Mouse (Mus musculus): ENCODE measurements around the gene Ncs1. TPM values are rescaled to one million over a fixed set of nuclear protein-coding genes. Genes with fewer than 3 reads are reported as not detected.
A peak's percentile ranks its signal among the peaks of the same experiment; 100 is the strongest.

Gene Ncs1
- total RNA-seq, 4 experiments from 2014 or later: 243 to 310 (median 283) TPM

DNA sequence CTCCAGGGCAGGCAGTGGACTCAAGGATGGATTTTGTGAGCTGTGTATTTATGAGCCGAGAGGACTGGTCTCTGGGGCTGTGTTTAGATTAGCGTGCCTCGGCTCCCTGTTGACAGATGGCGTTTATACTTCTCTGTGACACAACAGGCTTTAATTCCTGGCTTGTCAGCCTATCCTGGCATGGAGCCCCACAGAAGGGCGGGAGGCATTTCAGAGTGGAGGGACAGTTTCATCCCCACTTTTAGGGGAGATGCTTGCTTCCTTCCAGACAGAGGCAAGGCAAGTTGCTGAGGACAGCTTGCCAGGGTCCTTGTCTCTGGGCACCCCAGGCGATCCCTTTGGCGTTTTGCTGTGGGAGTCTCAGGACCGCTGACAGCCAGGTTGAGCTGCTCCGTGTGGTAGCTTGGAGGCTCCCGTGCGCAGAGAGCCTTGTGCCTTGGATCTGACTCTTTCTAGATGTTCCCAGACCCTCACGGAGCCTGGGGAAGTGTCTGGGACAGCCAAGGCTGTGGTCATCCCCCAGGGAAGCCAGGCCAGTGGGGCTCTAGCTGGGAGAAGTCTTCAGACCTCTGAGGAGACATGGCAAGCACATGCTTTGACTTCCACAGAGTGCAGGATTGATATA, 92.2 kb downstream of the Ncs1 start:
- peak in 1 of 2 experiments; percentile 37 for DNase-seq (ENCODE audit: low spot score in 2 of 2)

GRCm38 (mm10) chr2:31339826-31340225, 94.2 kb downstream of the Ncs1 start:
- DNase-seq (ENCODE audit: low spot score in 2 of 2): no peak

GRCm38 (mm10) chr2:31341726-31342535, 96.3 kb downstream of the Ncs1 start:
- DNase-seq (ENCODE audit: low spot score in 2 of 2): no peak

Other genes starting within 250 kb of the Ncs1 start
- gene Fnbp1, start 103.8 kb upstream of the Ncs1 start, total RNA-seq (2022): 100 to 1,000 TPM; 119 to 152 (median 139) TPM
- gene Gpr107, start 93.5 kb upstream of the Ncs1 start, total RNA-seq (2022): 10 to 100 TPM; 48.6 to 65.5 (median 56.0) TPM
- gene Hmcn2, start 68.6 kb downstream of the Ncs1 start, total RNA-seq (2022): under 1 TPM; 0.17 to 0.34 (median 0.23) TPM
- gene Ass1, start 224.4 kb downstream of the Ncs1 start, total RNA-seq (2022): 10 to 100 TPM; 35.1 to 46.8 (median 38.7) TPM

Data from layer of hippocampus, adult 8-10 months (tissue).